Mouse (Mus musculus) thymus, postnatal 25 days (tissue): ENCODE results near the gene Sec16b.

ENCODE experiments used
- DNase-seq: peaks from one replicate; pipeline ENCODE4 v3.0.0; 2022

The Sec16b gene

DNA sequence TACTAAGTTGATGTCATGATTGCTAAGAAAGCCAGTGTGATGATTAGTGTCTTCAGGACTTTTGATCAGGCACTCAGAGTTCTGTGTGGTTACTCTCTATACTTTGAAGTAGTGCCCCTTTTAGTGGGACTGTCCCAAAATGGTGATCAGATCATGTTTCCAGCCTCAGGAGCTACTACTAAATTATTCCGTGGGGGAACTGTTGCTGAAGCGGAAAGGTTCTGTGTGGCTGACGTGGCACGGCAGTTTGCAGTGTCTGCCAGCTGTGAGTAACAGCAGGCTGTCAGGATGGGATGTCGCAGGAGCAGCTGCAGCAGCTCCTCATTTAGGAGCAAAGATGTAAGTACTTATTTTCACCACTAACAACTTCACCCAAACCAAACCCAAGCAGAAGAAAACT lies at the start of gene Sec16b:
TSS of gene Sec16b (plus strand) at position 207 of the 400 bp plus-strand sequence.
- DNase-seq: no peak

GRCm38 (mm10) chr1:157457789-157458188 lies 48.7 kb upstream of the Sec16b start:
- no peak for DNase-seq

GRCm38 (mm10) chr1:157458421-157459208 lies 47.9 kb upstream of the Sec16b start, which contains the start of gene Cryzl2:
TSS of gene Cryzl2 (plus strand) at chr1:157458577.
- DNase-seq: peak; percentile 79

DNA sequence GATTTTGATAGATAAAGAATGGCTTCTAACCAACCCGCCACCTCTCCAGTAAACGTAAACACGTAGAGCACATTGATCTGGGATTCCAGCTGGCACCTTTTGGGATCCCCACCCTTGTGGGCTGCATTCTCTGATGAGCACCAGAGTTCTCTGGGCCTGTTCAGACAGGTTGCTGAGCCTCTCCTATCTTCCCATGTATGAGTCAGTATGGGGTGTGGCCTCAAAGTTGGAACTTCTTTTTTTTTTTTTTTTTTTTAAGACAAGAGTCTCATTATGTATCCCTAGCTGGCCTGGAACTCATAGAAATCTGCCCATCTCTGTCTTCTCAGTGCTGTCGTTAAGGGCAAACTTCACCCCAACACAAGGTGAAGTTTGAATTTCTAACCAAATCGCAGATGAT lies 46.6 kb upstream of the Sec16b start:
- no peak for DNase-seq

DNA sequence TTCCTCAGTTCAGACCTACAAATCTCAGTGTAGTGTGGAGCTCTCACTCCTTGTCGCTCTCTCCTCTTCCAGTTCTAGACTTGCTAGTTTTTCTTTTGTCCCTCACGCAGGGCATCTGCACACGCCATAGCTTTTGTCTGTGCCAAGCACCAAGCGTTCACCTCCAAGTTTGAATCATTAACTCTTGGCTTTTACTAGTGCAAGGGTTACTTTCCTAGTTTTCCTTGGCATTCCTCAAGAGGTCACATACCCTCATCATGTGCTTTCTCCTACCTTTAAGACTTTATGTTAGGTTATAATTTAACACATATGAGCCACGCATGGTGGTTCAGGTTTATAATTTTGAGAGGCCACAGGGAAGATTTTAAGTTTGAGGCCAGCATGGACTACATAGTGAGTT lies 45.3 kb upstream of the Sec16b start:
- no peak for DNase-seq

DNA sequence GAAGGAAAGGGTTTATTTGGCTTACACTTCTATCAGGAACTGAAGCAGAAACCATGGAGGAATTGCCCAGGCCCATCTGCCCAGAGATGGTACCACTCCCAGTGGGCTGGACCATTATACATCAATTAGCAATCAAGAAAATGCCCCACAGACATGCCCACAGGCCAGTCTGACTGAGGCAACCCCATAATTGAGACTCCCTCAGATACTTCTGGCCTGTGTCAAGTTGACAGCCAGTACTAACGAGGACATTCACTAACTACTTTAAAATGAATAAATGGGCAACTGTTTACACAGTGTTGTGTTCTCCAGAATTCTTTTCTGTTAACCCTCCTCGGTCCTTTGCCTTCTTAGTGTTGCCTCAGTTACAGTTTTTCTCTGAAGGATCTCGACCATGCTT lies 44.2 kb upstream of the Sec16b start:
- no peak for DNase-seq

DNA sequence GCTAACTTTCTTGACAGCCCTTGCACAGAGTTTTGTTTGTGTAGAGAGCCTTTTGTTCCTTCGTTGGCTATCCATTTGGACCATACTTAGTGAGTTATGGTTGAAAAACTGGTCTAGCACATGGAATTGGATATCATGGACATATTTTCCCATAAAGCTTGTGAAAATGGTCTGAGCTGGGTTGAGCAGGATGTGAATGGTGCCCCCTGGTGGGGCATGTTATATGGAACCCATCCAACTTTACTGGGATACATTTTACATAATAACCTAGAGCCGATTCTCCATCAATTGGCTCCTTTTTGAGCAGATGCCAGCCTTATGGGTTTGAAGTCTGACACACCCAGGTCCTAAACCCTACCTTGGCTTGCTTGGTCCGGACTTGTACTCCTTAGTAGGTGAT lies 41.3 kb upstream of the Sec16b start:
- peak; percentile 19 for DNase-seq

DNA sequence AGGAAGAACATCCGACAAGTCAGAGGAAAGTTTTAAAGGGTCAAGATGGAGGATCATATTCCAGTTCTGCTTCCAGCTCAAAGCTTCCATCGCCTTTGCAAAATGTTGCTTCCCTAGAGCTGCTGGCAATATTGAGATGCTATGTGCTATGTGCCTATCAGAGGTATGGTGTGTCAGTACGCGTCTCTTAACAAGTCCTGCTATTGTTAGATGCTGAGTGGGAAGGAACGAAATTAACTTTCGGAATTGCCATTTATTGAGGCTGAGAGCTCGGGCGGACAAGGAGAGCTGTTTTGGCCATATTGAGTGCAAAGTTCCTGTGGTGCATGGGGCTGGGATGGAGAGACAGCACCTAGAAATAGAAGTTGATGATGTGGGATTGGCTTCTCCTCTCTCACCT lies 38.7 kb upstream of the Sec16b start:
- no peak for DNase-seq

GRCm38 (mm10) chr1:157470761-157471386 lies 35.7 kb upstream of the Sec16b start:
- no peak for DNase-seq

DNA sequence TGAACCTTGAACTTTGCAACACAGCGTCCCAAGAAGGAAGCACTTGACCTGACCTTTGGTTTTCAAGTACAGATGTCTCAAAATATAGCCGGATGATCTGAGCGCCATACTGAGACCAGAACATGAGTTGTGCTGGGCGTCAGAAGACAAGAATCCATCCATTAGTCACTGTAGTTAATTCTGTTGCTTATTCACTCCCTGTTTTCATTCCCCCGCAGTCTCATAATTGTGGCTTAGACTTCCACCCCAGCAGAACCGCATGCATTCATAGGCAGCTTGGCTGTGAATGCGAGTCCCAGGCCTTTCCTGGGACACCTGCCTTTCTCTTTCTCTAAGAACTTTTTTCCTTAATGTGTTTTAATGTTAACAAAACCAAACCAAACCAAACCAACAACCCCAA lies 33.8 kb upstream of the Sec16b start:
- no peak for DNase-seq

DNA sequence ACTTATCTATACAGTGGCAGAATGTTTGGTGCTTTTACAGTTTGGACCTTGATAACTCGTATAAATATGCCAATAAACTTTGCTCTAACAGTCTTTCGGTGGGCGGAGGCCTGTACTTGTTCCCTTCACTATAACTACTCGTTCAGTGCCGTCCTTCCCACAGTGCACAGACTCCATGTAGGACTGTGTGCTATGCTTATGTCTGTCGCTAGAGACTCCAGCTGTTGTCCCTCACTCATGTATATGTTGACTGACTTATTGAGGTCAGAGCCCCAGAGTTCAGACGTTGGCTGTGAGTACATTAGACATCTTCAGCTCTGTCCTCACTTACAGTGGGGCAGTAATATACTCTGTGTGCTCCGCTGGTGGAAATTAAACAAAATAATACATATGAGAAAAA lies 31.7 kb upstream of the Sec16b start:
- no peak for DNase-seq

GRCm38 (mm10) chr1:157476231-157476630 lies 30.3 kb upstream of the Sec16b start:
- no peak for DNase-seq

- DNase-seq: no peak
Measured at GRCm38 (mm10) chr1:157480090-157480489, 26.4 kb upstream of the Sec16b start.

DNA sequence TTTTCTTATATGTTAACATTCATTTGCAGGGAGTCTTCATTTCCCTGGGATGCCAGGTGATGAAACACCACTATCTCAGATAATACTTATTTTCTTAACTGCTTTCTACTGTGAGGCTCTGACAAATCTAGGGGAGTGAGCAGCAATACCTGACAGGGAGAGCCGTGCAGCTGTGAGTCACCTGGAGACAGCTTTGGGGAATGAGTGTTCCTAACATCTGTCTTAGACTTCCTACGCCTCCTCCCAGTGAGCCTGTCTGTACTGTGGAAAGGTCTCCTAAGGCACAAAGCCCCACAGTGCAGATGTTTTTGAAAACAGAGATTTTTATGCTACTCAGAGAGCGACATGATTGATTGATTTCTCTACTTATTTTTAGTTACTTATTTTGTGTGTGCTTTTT lies 25.6 kb upstream of the Sec16b start:
- DNase-seq: no peak

GRCm38 (mm10) chr1:157481666-157482065 lies 24.9 kb upstream of the Sec16b start:
- no peak for DNase-seq

DNA sequence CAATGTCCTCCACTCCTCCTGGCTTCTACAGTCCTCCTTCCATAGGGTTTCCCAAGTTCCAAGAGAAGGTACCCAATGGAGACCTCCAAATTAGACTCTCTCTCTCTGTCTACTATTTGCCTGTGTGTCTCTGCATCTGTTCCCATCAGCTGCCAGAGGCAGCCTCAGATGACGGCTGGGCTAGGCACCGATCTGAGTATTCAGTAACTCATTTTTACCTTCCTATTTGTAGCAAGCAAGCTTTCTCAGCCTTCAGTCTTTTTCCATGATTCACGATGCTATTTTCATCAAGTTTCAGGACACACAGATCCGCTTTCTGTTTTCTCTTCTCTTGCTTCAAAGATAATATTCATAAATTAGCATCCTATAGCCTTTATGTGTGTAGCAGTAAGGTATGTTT lies 22.4 kb upstream of the Sec16b start:
- DNase-seq: no peak

- DNase-seq: no peak
Measured at GRCm38 (mm10) chr1:157500657-157501056, 5.9 kb upstream of the Sec16b start.

DNA sequence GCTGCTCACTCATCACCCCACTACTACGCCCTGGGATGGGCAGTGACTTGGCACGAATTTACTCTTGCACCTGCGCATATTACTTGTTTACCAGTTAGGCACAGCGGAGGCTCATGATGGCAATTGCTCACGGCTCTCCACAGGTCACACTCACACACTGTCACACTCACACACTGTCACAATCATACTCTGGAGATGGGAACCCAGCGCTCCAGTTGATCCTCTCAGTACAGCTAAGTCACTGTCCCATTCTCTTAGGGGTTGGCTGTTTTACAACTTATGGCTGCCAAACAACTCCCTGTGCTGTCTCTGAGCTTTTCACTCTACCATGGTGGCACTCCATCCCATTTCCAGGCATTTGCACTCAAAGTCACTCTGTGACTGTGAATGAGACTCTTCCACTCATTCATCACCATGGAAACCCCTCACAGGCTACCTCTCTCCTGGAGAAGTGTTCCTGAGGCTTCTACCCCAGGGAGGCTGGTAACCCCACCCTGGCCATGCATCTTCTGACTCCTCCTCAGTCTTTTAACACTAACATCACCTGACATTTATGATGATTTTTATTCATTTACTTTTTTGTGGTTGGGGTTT lies 5.1 kb upstream of the Sec16b start:
- no peak for DNase-seq

DNA sequence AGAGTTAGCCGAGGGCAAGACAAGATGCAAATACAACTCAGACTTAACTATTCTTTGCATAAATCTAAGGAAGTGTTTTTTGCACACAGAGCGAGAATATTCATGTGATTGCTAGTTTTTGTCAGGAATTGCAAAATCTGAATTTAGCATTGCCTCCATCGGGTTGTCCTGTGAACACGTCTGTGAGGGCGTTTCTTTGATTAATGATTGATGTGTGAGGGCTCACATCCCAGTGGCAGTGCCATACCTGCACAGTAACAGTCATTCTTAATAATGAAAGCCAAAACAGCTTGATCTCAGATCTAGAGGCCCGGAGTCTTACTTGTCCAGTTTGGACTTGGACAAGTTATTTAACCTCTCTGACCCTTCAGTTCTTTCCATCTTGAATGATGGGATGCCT lies 3.5 kb upstream of the Sec16b start:
- DNase-seq: no peak

- DNase-seq: no peak
Measured at GRCm38 (mm10) chr1:157506995-157507595, 567 bp downstream of the Sec16b start.

DNA sequence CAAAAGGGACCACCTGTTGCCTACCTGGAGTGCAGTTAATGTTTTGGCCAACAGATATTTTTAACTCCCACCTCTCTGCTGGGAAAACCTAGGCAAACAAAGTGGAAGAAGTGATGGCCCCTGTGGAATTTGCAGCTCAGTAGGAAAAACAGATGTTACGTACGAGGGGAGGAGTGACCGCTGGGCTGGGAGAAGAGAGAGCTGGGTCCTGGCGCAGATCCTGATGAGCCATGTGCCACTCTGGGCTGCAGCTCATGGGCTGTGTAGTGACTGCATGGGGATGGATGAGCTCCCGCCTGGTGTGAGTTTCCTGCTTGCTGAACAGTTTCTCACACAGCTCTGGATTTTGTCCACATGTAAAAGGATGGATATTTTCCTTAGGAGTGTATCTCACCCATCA lies 1.3 kb downstream of the Sec16b start:
- DNase-seq: no peak

- no peak for DNase-seq
Measured at GRCm38 (mm10) chr1:157512690-157513448, 6.3 kb downstream of the Sec16b start.

DNA sequence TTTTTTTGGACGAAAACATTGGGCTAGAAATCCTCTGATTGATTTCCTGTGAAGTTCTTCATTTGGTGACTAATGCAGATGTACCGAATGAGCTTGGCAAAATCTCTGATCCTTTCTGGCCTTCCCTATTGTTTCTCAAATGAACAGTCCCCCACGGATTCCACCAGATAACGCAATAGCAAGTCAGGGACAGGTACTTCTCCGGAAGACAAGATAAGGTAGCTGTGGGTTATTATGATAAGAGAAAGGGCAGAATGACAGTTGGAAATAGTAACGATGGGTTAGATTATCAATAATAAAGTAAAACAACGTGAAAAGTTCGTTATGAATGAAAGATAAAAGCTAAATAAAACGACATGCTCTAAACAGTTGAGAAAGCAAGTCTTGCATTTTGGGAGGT lies 7.0 kb downstream of the Sec16b start:
- no peak for DNase-seq
